Mouse (Mus musculus) forelimb bud, embryonic 11.5 days (tissue): ENCODE measurements around the gene Krt34.
A peak's percentile ranks its signal among the peaks of the same experiment; 100 is the strongest.

Experiments used
- DNase-seq: peaks from one replicate; pipeline ENCODE4 v3.0.0-alpha.2; 2012; ENCODE audit warnings: low read depth, low spot score

The Krt34 gene

GRCm38 (mm10) chr11:100004846-100005245 is 36.5 kb downstream of the Krt34 start:
- DNase-seq = peak; percentile 45

GRCm38 (mm10) chr11:99999091-99999490 is 42.3 kb downstream of the Krt34 start:
- no peak for DNase-seq

DNA sequence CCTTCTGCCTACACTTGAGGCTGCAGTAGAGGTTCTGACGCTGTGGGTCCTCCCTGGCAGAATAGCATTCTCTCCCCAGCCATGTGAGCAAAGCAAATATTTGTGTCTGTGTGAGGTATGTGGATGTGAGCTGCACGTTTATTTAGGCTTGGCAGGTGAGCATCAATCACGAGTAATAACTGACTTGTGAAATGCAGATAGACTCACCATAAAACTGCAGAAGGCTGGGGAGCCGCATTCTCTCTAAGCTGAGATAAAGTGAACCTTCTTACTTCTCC is 47.0 kb downstream of the Krt34 start:
- no peak for DNase-seq

DNA sequence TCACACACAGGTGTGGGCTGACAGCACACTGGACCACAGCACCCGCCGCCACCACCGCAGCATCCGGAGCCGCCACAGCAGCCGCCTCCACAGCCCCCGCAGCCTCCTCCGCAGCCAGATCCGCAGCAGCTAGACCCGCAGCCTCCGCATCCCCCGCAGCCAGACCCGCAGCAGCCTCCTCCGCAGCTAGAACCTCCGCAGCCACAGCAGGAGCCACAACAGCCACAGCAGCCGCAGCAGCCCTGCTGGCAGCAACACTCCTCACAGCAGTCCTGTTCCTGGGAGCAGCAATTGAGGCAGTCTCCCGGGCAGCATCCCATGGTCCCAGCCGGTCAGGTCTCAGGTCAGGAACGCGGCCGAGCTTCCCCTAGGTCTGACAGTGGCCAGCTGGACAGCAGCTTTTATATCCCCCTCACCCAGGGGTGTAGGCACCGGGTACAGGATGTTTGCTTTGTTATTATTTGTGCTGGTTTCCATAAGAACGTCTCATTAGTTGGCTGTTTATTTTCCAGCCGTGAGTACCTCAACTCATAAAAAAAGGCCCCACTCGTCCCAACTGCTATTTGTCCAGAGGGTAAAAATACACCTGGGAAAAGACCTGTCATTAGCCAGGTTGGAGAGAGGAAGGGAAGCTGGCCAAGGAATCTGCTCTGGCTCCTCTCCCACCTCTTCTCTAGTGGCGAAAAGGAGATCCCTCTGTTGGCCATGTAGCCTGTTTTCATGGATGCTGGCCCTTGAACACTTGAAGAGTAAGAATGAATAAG is 47.6 kb downstream of the Krt34 start, which contains the start of gene Krtap17-1:
Gene Krtap17-1 (minus strand): TSS at position 375 of the 764 bp plus-strand sequence.
- DNase-seq = peak; percentile 27

GRCm38 (mm10) chr11:99990571-99990970 is 50.8 kb downstream of the Krt34 start:
- DNase-seq = no peak

- DNase-seq = no peak
Observed at GRCm38 (mm10) chr11:99989881-99990405, 51.4 kb downstream of the Krt34 start.

GRCm38 (mm10) chr11:99988530-99988929 is 52.8 kb downstream of the Krt34 start:
- no peak for DNase-seq
